Mouse (Mus musculus) testis, adult 2 months (tissue): ENCODE results near the gene Rac2. TPM values are rescaled to one million over a fixed set of nuclear protein-coding genes. Genes with fewer than 3 reads are reported as not detected.

Experiments
- H3K27ac ChIP-seq: fragments of 200-500 bp; 2 replicates; pipeline ENCODE4 v1.5.1; 2012; ENCODE audit warnings: low read depth, low read length; ENCODE audit not compliant: control insufficient read depth, insufficient read depth
- H3K27me3 ChIP-seq: fragments of 200-500 bp; 2 replicates; pipeline ENCODE4 v1.6.1; 2012; ENCODE audit warnings: mild to moderate bottlenecking, low read length, moderate library complexity; ENCODE audit not compliant: control insufficient read depth, insufficient read depth
- H3K36me3 ChIP-seq: fragments of 200-500 bp; 2 replicates; pipeline ENCODE4 v1.6.1; 2012; ENCODE audit warnings: mild to moderate bottlenecking, low read length; ENCODE audit not compliant: control insufficient read depth, insufficient read depth
- H3K4me1 ChIP-seq: fragments of 200-500 bp; 2 replicates; pipeline ENCODE4 v1.6.1; 2012; ENCODE audit warnings: low read length; ENCODE audit not compliant: control insufficient read depth, insufficient read depth
- H3K4me3 ChIP-seq: fragments of 200-500 bp; 2 replicates; pipeline ENCODE4 v1.5.1; 2012; ENCODE audit warnings: low read depth, mild to moderate bottlenecking, low read length, moderate library complexity, mixed read lengths; ENCODE audit not compliant: control insufficient read depth
- CTCF ChIP-seq: fragments of 200-500 bp; IDR thresholded peaks from 2 replicates; pipeline ENCODE4 v1.5.1; 2012; ENCODE audit warnings: low read depth, mild to moderate bottlenecking, inconsistent platforms, low read length, moderate library complexity; ENCODE audit not compliant: control insufficient read depth, insufficient read depth, insufficient replicate concordance
- POLR2A ChIP-seq: fragments of 200-500 bp; IDR thresholded peaks from 2 replicates; pipeline ENCODE4 v1.6.1; 2012; ENCODE audit warnings: low read depth, mild to moderate bottlenecking, inconsistent platforms, low read length, moderate library complexity; ENCODE audit not compliant: control insufficient read depth
- polyA plus RNA-seq: library from polyadenylated mRNA; depleted of rRNA; stranded (reverse); fragments of >200 nt; gene quantifications from 2 replicates; pipeline ENCODE4 v1.2.3, GENCODE M21; 2012; rRNA removed

Gene Rac2
- 5.5 and 9.6 TPM in 2 replicates for polyA plus RNA-seq

- Histone ChIP-seq H3K36me3 (no peaks in the 10 kb centered on the region), H3K27ac (no peak within 1 kb of the TSS), H3K4me3 (no peak within 1 kb of the TSS), H3K27me3 (no peaks in the 10 kb centered on the region), H3K4me1 (no peaks in the 10 kb centered on the region; the same call in 1 of the 2 replicates)
- TF ChIP-seq POLR2A (no peak), CTCF (no peak)
Measured at GRCm38 (mm10) chr15:78572658-78573397, at the start of gene Rac2. Rac2 (minus strand) TSS chr15:78572783.

DNA sequence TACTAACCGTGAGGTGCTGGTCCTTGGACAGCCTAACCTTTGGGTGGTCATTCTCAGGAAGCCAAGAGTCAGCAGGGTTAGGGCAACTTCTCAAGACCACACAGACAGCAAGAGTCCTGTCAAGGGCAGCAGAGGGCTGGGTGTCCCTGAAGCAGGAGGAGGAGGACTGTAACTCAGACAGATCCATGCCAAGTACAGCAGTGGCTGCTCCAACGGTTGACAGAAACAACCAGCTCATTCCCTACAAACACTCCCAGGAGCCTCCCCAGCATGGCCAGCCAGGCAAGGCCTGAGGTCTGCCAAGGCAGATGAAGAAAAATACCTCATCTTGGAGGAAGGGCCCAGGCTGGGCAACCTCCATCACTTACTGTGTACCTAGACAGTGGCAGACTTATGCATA, 44.4 kb upstream of the Rac2 start:
- no peak overlapping the region for H3K4me3 ChIP-seq
- TF ChIP-seq POLR2A: no peak
- no peak for TF ChIP-seq CTCF
- H3K27me3 ChIP-seq: no peaks in the 10 kb centered on the region
- no peaks in the 10 kb centered on the region for H3K36me3 ChIP-seq
- no peak overlapping the region for H3K27ac ChIP-seq
- no peaks in the 10 kb centered on the region for H3K4me1 ChIP-seq

DNA sequence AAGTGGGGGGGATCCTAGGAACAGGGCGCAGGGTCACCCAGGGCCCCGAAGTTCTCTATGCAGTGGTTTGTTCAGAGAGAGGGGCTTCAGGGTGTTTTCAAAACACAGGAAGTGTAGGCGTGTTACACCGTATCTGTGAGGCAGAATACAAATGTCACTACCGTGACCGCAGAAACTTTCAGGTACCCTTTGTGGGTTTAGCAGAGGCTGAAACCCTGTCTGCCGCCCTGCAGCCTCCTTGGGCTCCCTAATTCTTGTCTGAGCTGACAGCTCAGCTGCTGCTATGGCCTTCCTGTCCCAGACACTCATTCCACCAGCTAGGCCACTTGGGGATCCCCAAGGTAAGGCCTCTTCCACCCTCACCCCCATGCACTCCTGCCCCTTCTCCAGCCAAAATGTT, 42.0 kb upstream of the Rac2 start:
- peaks cover 2% of the 10 kb centered on the region; the same call in 1 of the 2 replicates for H3K4me1 ChIP-seq
- H3K27ac ChIP-seq: no peak overlapping the region
- no peak overlapping the region for H3K4me3 ChIP-seq
- H3K36me3 ChIP-seq: no peaks in the 10 kb centered on the region
- TF ChIP-seq POLR2A: no peak
- no peak for TF ChIP-seq CTCF
- H3K27me3 ChIP-seq: no peaks in the 10 kb centered on the region

DNA sequence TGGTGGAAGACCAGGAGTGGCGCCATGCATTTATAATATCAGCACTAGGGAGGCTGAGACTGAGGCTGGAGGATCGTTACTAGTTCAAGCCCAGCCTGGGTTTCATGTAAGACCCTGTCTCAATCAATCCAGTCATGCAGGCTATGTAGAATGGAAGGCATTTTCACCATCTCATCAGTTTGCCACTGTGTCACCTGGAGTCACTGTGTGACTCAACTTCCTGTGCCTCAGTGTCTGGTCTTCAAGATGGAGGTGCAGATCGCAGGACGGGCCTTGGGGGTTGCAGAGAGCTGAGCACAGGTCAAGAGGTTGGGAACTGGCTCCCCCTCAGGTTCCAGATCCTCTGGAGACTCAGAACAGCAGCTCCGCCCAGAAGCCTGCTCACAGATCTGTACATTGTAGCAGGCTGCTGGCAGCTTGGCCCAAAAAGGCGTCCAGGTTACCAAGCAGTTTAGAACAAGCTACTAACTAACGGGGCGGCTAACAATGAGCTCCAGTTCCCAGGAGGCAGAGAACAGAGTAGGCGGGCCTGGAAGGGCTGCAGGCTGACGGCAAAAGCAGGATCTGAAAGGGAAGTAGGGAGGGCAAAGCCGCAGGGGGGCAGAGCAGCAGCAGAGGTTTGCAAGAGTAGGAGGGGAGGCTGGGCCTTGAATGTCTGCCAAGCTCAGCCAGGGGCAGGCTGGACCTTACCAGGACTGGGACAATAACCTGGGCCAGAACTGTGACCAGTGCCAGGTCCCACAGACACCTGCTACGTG, 38.3 kb upstream of the Rac2 start:
- H3K27ac ChIP-seq: no peak overlapping the region
- H3K27me3 ChIP-seq: no peaks in the 10 kb centered on the region
- H3K4me1 ChIP-seq: peaks cover 2% of the 10 kb centered on the region; the same call in 1 of the 2 replicates
- TF ChIP-seq CTCF (no peak), POLR2A (no peak)
- H3K4me3 ChIP-seq: no peak overlapping the region
- H3K36me3 ChIP-seq: no peaks in the 10 kb centered on the region

DNA sequence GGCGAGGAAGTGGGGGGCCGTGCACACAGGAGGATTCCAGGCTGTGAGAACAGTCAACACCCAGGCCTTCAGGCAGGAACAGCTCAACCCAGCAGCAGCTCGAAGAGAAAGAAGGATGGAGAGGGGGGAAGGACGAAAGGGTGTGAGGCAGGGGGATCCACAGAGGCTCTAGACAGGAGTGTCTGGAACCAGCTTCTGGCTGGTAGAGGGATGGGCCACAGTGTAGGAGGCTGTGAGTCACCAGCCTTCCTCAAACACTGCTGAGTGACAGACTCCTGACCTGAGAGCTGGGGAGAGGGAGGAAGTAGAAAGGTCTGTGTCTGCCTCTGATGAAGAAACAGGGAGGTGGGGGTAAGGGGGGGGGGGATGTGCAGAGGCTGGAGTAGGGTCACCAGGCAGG, 34.9 kb upstream of the Rac2 start:
- H3K4me3 ChIP-seq: no peak overlapping the region
- H3K4me1 ChIP-seq: peaks cover 2% of the 10 kb centered on the region; the same call in 1 of the 2 replicates
- H3K27me3 ChIP-seq: no peaks in the 10 kb centered on the region
- TF ChIP-seq POLR2A: no peak
- TF ChIP-seq CTCF: no peak
- H3K27ac ChIP-seq: no peak overlapping the region
- H3K36me3 ChIP-seq: no peaks in the 10 kb centered on the region

- H3K36me3 ChIP-seq: no peaks in the 10 kb centered on the region
- H3K4me3 ChIP-seq: no peak overlapping the region
- peaks cover 2% of the 10 kb centered on the region; the same call in 1 of the 2 replicates for H3K4me1 ChIP-seq
- no peaks in the 10 kb centered on the region for H3K27me3 ChIP-seq
- no peak overlapping the region for H3K27ac ChIP-seq
- no peak for TF ChIP-seq CTCF
- no peak for TF ChIP-seq POLR2A
Measured at GRCm38 (mm10) chr15:78606059-78606458, 33.5 kb upstream of the Rac2 start.

DNA sequence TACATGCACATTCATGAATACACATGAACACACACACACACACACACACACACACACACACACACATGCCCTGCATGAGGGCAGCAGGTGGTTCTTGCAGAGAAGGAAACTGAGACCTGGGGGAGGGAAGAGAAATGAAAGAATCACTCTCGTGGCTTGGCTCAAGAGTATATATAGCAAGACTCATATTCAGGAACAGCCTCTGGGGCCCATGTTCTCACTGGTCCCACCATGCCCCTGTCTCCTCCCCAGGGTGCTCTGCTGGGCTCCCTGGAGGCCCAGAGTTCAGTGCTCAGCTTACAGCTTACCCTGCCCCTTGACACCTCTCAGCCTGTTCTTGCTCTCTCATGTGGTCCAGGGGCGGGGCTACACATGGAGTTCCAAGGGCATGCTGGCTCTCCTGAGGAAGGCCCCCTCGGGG, 32.8 kb upstream of the Rac2 start:
- no peak for TF ChIP-seq CTCF
- no peak for TF ChIP-seq POLR2A
- H3K4me1 ChIP-seq: no peaks in the 10 kb centered on the region; the same call in 1 of the 2 replicates
- H3K27ac ChIP-seq: no peak overlapping the region
- H3K4me3 ChIP-seq: no peak overlapping the region
- no peaks in the 10 kb centered on the region for H3K36me3 ChIP-seq
- H3K27me3 ChIP-seq: no peaks in the 10 kb centered on the region
